In the genomic region with DNA sequence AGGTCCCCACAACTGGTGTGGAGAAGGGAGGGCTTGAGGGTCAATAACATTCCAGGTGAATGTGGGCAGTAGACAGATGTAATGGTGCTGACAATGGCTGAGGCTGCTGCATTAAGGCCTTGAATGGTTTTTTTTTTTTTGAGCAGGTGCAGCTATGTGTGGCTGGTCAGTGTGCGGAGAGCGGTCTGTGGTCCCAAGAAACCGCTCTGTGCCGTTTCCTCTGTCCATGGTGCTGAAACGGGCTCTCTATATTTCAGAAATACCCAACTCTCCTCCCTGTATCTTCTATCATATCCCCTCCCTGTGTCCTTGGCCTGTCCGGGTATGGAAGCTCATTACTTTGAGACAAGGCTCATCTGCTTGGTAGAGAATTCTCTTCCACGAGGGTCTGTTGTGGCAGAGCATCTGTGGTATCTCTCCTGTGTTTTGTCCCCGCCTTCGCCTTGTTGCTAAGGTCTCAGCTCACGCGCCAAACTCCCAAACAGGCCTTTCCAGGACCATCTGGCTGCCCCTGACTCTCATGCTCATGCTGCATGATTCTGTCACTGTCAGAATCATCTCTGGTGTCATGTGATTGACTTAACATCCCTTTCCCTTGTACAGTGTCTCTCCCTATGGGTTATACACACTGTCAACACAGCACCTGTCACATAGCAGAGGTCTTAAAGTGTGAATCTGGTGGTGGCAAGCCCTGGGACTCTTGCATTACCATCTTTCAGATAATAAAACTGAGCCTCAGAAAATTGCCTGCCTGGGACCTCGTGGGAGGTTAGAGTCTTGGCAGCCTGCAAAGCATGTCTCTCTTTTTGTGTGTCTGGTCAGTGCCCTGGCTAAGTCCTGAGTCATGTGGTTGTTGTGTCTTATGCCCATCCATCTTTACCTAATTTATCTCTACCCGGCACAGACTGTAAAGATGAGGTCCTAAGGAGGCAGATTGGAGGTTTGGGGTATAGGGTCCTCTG, we compare ENCODE assay signal across 7 mouse cellular contexts.
DNase-seq lines count a peak whose midpoint lies in the region; ATAC-seq lines count a peak whose summit lies in the region.

No protein-coding gene starts in this region.

- peak; percentile 61 for DNase-seq in layer of hippocampus, adult 9-11 months
- DNase-seq in layer of hippocampus, postnatal 36 days: no peak
- peak; percentile 29 to 41 for DNase-seq in adrenal gland, adult 18-20 months (ENCODE audit: low spot score in 2 of 2)
- peak; percentile 55 for DNase-seq in embryo, embryonic 11.5 days (ENCODE audit: low read depth, low spot score)
- peak; percentile 15 for DNase-seq in lung, postnatal 36 days
- no peak for DNase-seq in urinary bladder, adult 18-20 months (ENCODE audit: low spot score in 2 of 2)

- ATAC-seq in megakaryocyte, adult 5-6 weeks (ENCODE audit: poor library complexity, severe bottlenecking): no peak

Comparison
In these comparisons a context has a peak if more than half of its experiments do, and no peak if none do; other contexts are left out.
1. DNase-seq: peak in layer of hippocampus, adult 9-11 months (single experiment), adrenal gland, adult 18-20 months (2 of 2), embryo, embryonic 11.5 days (single experiment) and lung, postnatal 36 days (single experiment); none in layer of hippocampus, postnatal 36 days (0 of 2) and urinary bladder, adult 18-20 months (0 of 2).